Mouse (Mus musculus) kidney, postnatal 36 days (tissue): ENCODE measurements around the gene Slc17a5.
A peak's percentile ranks its signal among the peaks of the same experiment; 100 is the strongest.
"Not testable (repeated sequence)": the region's sequence is repeated elsewhere in the genome, so short reads cannot be mapped to it uniquely, and the experiment has no call there.

Source experiments
- DNase-seq, 2 experiments: peaks; one replicate each; pipeline ENCODE4 v3.0.0; 2021 to 2022; ENCODE audit warnings: mixed read lengths in 2 of 2

Gene Slc17a5

DNA sequence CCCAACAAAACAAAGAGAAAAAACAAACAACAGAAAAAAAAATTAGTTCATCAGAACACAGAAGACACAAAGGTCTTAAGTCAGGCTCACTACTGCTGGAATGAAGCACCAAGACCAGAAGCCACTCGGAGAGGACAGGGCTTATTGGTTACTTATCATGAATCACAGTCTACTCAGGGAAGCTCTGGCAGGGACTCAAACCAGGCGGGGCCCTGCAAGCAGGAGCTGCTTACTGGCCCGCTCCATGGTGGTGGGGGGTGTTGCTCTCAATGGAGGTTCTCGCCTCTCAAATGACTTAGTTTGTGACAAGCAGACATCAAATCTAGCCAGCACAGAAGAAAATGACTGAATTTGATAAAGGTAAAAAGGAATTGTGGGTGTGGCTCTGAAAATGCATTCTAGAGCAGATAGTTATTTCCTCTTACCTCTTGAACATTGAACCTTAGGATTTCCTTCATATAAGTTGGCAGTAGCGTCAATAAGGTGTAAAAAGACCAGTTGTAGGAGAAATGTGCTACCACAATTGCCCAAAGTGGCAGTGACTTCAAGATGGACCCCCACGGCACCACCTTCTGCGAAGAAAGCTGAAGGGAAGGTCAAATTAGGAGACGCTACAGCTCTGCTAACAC, 29.1 kb downstream of the Slc17a5 start:
- peak; percentile 80 to 85 for DNase-seq

DNA sequence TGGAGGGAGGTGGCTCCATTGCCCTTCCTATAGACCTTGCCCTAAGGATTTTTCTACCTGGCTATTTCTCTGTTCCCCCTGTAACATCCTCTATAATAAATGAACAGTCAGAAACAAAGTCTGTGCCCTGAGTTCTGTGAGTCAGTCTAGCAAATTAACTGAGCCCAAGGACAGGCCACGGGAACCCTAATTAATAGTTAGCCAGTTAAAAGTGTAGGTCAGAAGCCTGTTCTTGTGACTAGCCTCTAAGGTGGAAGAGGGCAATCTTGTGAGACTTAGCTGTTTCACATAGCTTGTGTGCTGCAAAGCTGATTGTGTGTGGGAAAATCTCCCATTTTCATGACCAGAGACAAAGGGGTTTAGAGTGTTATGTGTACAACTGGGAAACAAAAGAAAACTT, 30.8 kb downstream of the Slc17a5 start:
- DNase-seq = peak in 1 of 2 experiments; percentile 53

DNA sequence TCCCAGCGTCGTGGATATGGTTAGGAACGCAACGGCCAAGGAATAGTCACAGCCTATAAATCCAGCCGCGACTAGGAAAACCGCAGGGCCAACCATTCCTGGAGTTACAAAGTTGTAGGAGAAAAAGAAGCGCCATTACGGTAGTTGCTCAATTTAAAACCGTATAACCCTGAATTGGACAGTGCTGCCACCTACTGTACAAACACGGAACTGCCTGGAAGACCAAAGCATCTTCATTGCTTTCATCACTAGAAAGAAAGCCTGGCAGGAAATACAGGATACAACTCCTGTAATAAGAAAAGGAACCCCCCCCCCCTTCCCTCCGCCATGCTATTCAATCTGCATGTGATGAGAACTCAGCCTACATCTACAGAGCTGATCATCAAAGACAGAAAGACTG, 34.9 kb downstream of the Slc17a5 start:
- peak; percentile 81 to 92 for DNase-seq

DNA sequence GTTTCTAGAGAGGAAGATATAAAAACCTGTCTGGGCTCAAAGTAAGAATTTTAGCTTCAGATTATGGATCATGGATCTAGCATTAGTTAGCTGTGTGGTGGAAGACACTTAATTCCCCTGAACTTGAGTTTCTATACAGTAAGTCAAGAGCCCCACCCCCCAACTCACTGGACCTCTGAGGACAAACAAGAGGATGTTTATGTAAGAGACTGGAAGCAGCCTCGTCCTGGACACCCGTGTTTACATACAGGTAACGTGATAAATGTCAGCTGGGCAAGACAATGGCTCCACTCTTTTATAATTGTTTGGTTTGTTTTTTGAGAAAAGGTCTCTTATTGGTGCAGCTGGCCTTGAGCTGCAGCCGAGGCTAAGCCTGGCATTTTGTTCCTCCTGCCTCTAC, 36.1 kb downstream of the Slc17a5 start:
- DNase-seq = no peak

DNA sequence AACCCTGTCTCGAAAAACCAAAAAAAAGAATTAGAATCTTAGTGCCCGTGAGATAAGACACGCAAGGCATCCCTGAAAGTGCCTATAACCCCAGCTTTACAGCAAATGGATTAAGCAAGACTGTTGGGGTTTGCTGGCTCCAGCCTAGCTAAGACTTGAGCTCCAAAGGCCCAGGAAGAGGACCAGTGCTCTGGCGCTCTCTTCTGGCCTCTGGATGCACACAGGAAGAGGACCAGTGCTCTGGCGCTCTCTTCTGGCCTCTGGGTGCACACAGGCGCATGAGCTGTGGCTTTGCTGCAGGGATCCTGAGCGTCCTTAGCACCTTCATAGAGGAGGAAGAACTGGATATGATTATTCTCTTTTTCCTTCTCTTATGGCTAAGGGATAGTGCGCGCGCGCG, 40.1 kb downstream of the Slc17a5 start:
- peak in 1 of 2 experiments; percentile 52 for DNase-seq

DNA sequence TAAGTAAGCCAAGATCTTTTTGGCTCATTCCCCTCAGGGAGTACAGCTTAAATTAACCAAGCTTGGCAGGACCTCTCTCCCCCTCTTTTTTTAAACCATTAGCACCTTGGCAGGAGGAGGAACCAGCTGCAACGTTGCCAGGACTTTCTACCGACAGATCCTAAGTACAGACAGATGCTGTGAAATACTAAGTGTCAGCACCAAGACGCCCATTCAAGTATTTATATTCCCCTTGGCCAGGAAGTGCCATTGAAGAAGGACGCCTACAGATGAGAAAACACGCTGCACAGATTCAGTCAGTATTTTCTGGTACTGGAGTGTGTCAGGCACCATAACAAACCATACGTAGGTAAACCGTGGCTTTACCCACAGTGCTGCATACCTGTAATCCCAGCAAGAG, 40.9 kb downstream of the Slc17a5 start:
- no peak for DNase-seq

DNA sequence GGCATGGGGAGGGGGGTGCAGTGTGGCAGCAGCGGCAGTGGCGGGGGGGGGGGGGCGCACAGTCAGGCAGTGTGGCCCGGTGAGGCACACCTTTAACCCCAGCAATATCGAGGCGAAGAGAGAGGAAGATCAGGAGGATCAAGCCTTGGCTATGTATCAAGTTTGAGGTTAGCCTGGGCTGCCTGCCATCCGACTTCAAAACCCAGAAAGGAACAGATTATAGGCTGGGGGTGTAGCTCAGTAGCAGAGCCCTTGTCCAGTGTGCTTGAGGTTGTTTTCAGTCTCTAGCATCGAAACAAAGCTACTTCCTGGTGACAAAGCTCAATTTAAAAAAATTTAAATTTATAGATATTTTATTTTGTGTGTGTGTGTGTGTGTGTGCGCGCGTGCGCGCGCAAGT, 46.1 kb downstream of the Slc17a5 start:
- no peak for DNase-seq

DNA sequence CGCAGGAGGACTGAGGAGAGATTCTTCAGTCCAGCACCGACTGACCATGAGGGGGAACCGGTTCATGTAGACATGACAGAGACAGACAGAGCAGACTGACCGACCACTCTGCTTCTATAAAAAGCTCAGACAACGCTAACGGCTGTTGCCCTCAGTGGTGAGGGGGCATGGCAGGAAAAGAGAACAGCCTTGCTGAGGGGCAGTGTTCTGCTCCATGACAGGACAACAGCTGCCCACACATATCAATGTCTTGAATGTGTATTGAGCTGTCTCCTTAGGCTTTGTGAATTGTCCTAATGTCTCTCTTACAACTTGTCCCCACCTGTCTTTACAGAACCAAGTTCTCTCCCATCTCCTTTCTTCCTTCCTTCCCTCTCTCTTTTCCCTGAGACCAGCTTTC, 49.4 kb downstream of the Slc17a5 start:
- no peak for DNase-seq

DNA sequence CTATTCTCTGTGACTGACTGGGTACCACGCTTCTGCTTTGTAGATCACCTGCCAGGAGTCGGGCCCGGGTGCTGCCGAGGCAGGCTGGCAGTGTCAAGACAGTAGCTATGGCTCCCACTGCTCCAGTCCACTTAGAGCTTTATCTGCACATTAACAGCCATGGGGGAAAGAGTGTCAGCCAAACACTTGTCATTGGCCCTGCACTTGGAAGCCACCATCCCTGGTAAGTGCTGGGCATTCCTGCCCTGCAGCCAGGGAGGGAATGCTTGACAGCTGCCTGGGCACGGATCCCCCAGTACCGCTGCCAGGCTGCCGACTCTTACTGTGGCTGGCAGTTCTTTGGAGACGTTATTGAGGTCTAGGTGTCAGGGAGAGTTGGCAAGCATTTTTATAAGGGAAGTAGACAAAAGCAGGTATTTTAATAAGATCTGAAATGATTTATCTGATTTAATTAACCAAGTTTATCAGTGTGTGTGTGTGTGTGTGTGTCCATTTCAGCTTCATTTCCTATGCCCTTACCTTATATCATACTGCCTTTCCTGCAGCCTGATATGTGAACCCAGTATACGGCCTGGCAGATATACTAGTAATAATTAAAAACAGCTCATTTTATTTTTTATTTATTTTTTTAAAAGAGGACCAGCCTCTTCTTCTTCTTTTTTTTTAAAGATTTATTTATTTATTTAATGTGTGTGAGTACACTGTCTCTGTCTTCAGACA, 50.5 kb downstream of the Slc17a5 start:
- DNase-seq = no peak

DNA sequence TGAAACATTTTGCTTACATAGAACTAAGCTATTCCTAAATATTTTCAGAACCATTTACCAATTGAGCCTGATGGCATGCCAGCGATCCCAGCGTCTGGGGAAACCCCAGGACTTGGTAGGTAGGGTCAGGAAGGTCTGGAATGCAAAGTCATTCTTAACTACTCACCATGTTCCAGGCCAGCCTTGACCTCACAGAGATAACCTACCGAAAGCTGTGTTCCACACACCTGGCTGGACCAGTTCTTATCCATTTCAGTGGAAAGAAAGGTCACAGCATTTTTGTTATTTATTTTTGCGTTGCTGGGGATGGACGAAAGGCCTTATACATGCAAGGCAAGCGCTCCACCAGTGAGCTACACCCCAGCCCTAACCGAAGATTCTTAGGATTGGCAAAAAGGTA, 53.2 kb downstream of the Slc17a5 start:
- DNase-seq = no peak

DNA sequence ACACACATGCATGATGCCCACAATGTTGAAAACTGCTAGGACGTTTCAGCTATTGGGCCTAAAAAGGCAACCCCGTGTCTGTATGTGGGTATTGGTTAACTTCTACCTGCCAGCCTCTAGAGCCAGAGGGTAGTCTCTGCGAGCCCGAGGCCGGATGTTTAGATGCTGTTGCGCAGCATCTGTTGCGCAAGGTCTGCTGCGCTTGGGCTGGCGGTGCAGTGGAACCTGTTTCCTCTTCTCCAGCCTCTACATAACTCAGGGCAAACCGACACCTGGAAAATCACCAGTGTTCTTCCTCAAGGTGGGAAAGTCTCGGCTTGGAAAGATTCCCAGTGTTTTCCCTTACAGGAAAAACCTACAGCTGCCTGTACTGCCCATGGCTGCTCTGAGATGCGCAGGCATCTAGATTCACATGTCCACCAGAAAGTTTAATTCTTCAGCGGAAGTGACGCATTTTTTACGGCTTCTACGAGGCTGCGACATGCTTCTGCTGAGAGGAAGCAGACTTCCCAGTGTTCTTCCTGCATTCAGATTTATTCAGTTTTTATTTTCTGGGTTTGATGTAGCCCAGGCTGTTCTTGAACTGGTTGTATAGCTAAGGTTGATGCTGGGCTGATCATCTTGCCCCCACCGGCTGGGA, 54.4 kb downstream of the Slc17a5 start:
- DNase-seq = peak; percentile 56 to 59

DNA sequence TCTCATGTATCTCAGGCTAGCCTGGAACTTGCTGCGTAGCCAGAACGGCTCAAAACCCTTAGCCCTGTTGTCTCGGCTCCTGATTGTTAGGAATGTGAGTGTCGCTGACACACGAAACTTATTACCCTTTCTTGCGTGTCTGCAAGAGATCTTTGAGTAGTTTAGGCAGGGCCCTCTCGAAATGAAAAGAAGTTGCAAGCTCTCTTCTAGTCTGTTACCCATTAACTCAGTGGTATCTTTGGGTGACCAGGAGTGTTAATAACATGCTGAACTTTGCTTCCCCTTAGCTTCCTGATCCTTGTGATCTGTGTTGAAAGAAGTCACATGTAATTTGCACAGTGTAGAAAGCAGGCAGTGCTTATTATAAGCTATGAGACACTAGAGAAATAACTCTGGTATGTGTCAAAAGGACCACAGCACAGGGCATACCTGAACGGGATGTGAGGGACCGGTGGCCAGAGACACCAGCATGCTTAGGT, 55.5 kb downstream of the Slc17a5 start:
- peak; percentile 45 to 77 for DNase-seq

DNA sequence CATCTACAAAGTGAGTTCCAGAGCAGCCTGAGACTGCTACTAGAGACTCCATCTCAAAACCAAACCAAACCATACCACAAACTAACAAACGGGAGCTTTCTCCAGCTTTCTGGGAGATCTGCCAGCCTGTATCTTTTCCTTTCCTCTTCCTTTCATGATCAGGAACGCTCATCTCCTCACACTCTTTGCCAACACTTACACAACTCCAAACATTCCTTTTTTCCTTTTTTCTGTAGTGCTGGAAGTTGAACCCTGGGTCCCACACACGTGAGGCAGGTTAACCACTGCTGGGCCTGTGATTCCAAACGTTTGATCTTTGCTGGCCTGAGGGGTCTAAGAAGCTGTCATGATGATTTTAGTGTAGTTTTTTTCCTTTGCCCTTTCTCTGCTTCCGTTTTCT, 56.0 kb downstream of the Slc17a5 start:
- DNase-seq = peak; percentile 46 to 62

DNA sequence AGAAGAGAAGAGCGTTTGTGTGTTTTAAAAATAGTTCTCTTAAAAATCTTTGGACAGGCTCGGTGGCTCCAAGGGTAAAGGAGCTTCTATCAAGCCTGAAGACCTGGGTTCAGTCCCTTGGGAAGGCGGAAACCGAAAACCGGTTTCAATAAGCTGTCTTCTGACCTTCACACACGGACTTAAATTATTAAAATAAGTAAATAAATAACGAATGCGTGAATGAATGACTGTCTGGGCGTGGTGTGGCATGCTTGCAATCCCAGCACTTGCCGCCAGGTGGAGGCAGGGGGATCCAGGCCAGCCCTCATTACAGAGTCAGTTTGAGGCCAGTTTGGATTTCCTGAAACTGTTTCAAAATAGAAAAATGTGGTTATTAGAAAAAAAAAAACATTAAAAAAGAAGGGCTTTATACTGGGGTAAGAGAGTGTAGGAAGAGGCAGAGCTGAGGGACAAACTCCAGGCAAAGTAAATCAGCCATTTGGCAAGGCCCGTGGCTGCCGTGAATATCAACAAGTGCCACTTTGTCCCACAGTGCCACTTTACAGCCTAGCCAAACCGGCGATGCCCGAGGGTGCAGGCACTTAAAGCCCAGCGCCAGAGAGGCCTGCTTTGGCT, 60.0 kb downstream of the Slc17a5 start:
- peak; percentile 83 to 94 for DNase-seq

DNA sequence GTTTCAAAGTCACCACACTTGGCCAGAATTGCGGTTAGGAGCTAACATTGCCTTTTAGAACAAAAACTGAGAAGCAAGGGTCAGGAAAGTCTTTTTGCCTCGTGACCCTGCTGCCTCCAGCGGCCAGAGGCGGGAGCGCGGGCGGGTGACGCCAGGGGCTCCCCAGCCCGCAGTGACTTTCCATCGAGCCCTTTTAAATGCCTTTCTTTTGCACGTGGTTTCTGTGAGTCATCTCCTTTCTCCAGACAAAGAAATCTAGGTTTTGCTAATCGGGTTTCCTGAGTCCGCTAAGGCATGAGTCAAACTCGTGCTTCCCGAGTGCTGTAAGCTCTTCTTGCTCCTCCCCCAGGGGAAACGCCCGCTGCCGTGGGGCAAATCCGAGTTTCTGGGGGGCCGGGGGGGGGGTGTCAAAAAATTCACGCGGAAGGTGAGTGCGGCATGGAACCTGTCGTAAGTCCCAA, 60.5 kb downstream of the Slc17a5 start:
- peak; percentile 88 to 92 for DNase-seq

DNA sequence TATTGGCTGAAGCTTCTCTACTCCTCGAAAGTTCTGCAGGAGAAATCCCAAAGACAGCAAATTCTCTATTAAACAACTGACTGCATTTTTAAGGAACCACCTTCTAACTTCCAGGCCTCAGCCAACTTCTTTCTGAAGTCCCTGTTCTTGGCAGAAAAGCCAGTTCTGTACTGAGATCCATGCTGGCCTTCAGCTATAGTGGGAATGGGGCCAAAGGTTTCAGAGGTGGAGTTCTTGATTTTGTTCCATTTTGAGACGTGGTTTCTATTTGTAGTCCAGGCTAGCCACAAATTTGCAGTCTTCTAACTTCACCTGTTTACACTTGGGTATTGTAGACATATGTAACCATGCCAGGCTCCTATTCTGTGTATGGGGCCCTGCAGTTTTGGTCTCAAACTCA, 61.6 kb downstream of the Slc17a5 start:
- DNase-seq = no peak

DNA sequence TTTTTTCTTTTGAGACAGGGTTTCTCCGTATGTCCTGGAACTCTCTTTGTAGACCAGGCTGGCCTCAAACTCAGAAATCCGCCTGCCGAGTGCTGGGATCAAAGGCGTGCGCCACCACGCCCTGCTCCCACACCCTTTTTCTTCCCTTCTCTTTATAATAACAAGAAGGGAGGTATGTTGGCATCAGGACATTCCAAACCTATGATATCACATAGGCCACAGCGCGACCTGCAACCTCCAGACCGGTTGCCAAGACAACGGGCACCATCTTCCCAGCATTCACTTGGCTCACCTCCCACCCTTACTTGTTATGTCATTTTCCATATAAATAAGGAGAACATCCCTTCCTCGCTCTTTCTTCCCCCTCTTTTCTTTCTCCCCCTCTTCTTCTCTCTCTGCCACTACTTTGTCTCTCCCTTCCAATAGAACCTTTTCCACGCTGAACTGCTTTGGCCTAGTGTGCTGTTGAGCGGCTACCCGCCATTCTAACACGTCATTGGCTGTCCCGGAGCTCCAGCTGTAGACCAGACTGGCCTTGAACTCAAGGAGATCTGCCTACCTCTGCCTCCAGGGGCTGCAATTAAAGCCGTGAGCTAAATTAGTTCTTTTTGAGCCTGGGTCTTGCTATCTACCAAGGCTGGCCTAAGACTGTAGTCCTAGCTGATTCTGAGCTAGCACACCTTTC, 62.2 kb downstream of the Slc17a5 start:
- no peak for DNase-seq

DNA sequence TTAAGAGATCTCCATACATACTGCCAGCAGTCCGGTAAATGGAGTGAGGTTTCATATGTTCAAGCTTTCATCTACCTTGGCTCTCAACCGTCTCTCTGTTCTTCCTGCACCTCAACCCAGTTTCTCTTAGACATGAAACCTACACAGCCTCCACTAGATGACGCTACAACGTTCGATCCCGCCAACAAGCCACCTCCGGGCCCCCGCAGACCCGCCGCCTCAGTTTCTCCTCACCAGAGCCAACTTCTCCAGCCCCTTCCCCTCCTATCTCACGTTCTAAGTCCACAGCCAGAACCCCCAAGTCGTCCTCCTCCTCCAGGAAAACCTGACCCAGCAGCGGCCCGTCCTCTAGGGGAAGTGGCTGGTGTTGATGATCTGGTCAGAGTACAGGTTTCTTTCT, 66.2 kb downstream of the Slc17a5 start:
- peak; percentile 39 to 44 for DNase-seq

DNA sequence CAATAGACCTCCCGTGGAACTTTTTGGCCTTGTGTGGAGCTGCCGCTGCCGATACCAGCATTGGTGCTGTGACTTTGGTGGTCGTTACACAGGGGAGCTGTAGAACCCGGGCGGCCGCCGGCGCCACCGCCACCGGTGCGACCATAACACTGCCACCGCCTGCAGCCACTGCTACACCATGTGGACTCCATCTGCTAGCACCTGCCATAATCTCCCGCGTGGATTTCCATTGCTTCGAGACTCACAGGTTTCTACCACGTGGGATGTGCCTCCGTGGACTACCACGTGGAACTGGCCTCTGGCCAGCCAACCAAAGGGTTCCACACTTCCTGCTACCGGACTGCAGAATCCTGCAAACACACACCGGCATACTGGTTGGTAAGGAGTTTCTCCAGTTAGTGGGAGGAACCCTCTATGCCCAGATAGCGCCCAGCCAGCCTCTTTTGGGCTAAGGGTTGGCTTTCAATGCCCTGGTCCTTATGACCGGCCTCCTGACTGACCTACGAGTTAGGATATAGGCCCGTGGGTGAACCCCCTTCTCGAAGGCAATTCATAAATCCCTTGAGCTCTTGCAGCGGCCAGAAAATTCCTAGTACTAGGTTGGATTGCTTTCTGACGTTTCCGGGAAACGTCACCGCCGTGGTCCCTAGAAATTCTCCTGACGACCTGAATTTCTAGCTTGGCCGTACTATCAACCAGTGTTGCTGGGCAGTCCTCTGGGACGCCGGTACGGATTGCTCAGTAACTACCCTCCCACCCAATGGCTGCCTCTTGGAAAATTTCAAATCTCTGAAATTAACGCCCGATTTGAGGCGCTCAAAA, 66.8 kb downstream of the Slc17a5 start:
- peak; percentile 78 to 80 for DNase-seq

DNA sequence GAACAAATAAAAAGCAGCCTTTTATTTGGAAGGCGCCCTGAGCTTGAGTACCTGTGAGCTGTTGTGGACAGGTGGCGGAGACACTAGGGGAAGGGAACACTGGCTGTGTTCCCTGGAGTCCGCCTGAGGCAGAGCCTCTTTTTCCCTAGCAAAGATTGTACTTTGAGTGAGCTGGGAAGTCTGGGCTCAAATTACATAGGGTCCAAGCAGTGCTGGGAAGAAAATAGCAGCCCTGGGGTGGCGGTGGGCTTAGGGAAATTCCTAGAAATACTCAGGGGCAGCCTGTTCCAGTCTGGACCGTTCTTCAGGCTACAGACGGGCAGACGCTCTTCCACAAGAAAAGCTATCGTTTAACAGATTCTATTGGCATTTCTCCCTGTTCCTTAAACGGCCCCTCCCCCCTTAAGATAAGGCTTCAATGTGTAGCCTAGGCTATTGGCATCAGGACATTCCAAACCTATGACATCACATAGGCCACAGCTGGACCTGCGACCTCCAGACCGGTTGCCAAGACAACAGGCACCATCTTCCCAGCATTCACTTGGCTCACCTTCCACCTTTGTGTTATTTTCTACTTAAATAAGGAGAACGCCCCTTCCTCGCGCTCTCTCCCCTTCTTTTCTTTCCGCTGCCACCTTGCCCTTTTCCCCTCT, 67.6 kb downstream of the Slc17a5 start:
- DNase-seq = peak; percentile 53 to 76

DNA sequence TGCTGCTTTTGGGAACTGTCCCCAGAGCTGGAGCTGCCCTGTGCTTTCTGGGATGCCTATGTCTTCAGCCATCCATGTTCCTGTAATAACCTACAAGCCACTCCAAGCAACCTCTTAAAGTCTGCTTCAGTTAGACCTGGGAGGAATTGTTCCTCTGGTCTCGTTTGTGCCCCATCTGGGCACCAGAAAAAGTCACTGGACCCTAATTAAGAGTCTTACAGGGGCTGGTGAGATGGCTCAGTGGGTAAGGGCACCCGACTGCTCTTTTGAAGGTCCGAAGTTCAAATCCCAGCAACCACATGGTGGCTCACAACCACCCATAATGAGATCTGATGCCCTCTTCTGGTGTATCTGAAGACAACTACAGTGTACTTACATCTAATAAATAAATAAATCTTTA, 70.6 kb downstream of the Slc17a5 start:
- not testable (repeated sequence) for DNase-seq
